Mouse (Mus musculus): ENCODE measurements at regions not wholly inside any gene's neighbourhood (a gene's known extent, or its start where the extent isn't known, plus 50 kb on each side); places are given as distances from the start of the nearest gene placed in this dataset.

DNA sequence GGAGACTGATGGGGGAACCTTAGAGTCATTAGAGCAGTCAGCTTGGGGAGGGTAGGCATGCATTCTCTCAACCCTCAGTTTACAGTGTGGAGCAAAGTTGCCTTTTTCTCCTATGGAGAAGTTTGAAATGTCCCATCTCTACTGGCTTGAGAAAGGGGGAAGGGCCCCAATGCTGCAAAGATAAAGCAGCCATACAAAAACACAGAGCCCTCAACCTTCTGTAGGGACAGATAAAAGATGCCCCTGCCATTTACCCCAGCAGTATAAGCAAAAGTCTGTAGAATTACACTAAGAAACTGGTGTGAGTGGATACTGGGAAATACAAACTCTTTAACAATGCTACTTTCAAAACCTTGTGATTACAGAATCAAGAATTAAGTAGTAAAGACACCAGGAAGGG is 71.9 kb upstream of the Tmem215 start:
- DNase-seq (ENCODE audit: low spot score) = no peak

DNA sequence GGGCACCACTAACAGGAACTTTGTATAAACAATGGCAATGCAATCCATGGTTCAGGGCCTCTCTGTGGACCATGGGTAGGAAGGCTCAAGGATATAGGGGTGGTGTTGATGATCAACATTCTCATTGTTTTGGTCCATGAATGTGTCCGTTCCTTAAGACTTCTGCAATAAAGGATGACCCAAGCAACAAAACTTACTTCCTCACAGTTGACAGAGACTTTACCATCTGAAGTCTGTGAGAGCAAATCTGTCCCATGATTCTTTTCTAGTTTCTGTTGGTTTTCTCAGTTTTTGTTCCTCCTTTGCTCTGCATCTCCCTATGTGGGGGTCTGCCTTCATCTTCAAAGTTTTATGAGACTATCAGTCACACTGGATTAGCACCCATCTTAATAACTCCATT is 81.8 kb upstream of the Tmem215 start:
- DNase-seq (ENCODE audit: low spot score) = no peak

GRCm38 (mm10) chr4:40385284-40385683 is 86.7 kb upstream of the Tmem215 start:
- no peak for DNase-seq (ENCODE audit: low spot score)

GRCm38 (mm10) chr4:40384704-40385103 is 87.3 kb upstream of the Tmem215 start:
- DNase-seq (ENCODE audit: low spot score) = no peak

DNA sequence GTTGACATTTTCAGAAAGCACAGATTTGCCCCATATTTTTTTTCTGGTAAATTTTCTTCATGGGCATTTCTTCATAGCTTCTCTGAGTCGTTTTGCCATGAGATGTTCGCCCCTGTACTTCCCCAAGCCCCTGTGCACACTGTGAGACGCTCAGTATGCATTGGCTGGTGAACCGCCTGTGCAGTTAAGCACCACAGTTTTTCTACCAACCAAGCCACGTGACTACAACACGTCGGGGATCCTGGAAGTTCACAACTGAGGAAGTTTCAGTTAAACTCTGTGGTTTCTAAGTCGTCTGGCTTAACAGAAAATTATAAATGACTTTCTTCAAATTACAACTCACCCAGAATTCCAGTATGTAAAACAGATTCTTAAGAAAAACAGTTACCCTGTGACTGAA is 91.7 kb upstream of the Tmem215 start:
- no peak for DNase-seq (ENCODE audit: low spot score)

DNA sequence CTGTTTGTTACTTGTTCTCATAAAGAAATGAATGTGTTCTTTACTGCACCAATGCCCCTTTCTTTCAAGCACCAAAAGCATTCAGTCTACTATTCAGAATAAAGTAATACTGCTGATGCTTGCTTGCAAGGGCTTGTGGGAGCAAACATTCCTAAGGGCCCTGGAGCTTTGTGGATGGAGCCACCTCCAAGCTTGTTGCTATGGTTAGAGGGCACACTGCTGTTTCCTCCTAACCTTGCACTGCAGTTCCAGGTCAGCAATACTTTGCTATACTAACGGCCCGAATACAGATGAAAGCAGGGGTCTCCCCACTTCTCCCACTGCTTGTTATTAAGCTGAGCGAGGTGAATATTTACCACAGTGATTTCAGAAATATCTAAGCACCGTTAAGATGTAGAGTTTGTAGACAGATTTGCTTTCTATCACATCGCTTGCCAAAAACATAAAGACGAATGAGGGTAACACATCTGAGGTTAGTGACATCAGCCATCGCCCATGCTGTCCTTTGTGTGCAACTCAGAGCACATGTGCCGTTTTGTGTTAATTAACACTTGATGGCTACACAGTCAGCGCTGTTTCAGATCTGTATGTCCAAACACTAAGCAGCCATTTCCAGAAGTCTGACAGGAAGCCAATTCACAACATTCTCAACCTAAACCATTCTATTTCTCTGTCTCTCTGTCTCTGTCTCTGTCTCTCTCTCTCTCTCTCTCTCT is 96.4 kb upstream of the Ndufb6 start:
- DNase-seq (ENCODE audit: low spot score) = no peak

GRCm38 (mm10) chr4:40374213-40374612 is 95.0 kb upstream of the Ndufb6 start:
- no peak for DNase-seq (ENCODE audit: low spot score)

GRCm38 (mm10) chr4:40364329-40364728 is 85.1 kb upstream of the Ndufb6 start:
- no peak for DNase-seq (ENCODE audit: low spot score)

DNA sequence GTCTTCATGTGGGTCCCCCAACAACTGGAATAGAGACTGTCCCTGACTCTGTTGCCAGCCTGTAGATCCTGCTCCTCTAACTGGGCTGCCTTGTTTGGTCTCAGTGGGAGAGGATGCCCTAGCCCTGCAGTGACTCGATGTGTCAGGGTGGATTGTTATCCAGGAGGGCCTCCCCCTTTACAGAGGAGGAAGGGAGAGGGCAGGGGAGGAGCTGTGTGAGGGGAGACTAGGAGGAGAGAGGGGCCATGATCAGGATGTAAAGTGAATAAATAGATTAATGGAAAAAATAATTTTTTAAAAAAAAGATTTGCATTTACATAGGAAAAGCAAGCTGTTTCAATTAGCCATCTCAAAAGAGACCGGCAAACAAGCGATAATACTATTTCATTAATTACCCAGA is 80.1 kb upstream of the Ndufb6 start:
- no peak for DNase-seq (ENCODE audit: low spot score)

GRCm38 (mm10) chr4:40357088-40357853 is 78.0 kb upstream of the Ndufb6 start:
- DNase-seq (ENCODE audit: low spot score) = no peak

- no peak for DNase-seq (ENCODE audit: low spot score)
Observed at GRCm38 (mm10) chr4:40355791-40356450, 76.7 kb upstream of the Ndufb6 start.

GRCm38 (mm10) chr4:40354456-40354855 is 75.2 kb upstream of the Ndufb6 start:
- no peak for DNase-seq (ENCODE audit: low spot score)

GRCm38 (mm10) chr4:40351648-40352047 is 72.4 kb upstream of the Ndufb6 start:
- no peak for DNase-seq (ENCODE audit: low spot score)

GRCm38 (mm10) chr4:40351090-40351489 is 71.9 kb upstream of the Ndufb6 start:
- DNase-seq (ENCODE audit: low spot score) = no peak

DNA sequence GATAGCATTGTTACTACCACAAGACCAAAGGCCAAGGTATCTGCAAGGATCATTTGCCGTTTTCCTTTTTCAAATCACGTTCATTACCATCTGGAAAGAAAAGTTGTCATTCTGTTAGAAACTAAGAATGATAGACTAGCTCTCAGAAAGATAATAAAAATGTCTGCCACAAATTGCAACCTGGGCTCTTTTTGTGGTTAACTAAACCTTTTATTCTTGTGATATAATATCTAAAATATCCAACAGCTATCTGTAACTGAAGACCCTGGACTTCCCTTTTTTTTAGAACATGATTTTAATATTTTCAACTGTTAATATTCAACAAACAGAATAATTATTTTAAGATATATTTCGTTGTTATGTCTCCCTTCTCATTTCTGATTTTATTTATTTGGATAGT is 66.6 kb upstream of the Ndufb6 start:
- no peak for DNase-seq (ENCODE audit: low spot score)

- DNase-seq (ENCODE audit: low spot score) = no peak
Observed at GRCm38 (mm10) chr4:40342181-40342580, 63.0 kb upstream of the Ndufb6 start.

GRCm38 (mm10) chr4:40334841-40335240 is 55.6 kb upstream of the Ndufb6 start:
- peak; percentile 9 for DNase-seq (ENCODE audit: low spot score)

DNA sequence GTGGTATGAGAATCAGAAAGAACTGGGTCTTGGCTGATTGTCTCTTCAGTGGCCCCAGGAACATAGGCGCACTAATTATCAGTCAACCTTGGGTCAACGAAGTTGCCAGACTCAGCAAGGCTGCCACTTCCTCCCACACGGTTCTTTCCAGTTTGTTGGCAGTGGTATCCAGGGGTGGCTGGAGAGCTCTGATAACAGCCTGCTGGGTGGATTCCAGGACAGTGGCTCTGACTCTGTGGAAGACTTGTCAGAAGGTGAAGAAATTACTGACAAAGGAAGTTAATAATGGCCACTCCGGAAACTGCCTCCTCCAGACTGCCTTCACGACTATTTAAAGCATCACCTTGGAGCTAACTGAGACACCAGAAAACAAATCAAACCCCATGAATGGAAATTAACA is 50.5 kb upstream of the Ndufb6 start:
- no peak for DNase-seq (ENCODE audit: low spot score)
